Mouse (Mus musculus): ENCODE data around the gene Atg7.

- TF ChIP-seq EP300 (optimal IDR thresholded peaks at IDR 0.05): no peak
- TF ChIP-seq CTCF (IDR thresholded peaks at IDR 0.05; ENCODE audit: low read depth): no peak
Measured at GRCm38 (mm10) chr6:114807474-114807873, 164.6 kb downstream of the Atg7 start.

All from stomach, postnatal 0 days (tissue).